Mouse (Mus musculus): ENCODE data around the gene Sema3f.

DNA sequence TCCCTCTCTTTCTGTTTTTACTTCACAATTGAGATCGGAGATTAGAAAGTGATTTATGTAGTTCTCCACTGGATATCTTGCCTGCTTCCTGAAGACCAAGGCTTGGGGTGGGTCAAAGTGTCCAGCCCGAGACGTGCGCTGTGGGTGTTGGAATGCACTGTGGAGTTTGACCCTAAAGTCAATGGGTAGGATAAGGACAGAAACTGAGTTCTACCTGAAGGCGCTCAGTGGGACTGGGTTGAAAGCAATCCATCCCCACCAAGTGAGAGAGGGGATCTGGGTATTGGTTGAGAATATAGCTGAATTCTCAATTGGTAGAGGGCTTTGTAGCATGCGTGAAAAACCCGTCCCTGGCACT lies 65.1 kb downstream of the Sema3f start:
- TF ChIP-seq CTCF (IDR thresholded peaks at IDR 0.05; ENCODE audit: low read depth, low read length) = no peak
- TF ChIP-seq POLR2A (IDR thresholded peaks at IDR 0.05; ENCODE audit: insufficient read depth, low read length) = no peak
- no peak for TF ChIP-seq EP300 (IDR thresholded peaks at IDR 0.05; ENCODE audit: insufficient read depth, low read depth, low read length)

All from ES-Bruce4 (cell line).